Mouse (Mus musculus) c-Kit-positive CD71-positive TER-119-positive erythroid progenitor cells, embryonic 14.5 days (primary cell): ENCODE measurements around the gene Arpc5.

Experiments used
- DNase-seq: peaks from one replicate; pipeline ENCODE4 v3.0.0-alpha.2; 2013; ENCODE audit warnings: low spot score

Arpc5 gene

GRCm38 (mm10) chr1:152810533-152811439, 44.4 kb downstream of the Arpc5 start:
- no peak for DNase-seq

- DNase-seq: peak; percentile 13
Observed at GRCm38 (mm10) chr1:152815265-152815701, 48.9 kb downstream of the Arpc5 start.

DNA sequence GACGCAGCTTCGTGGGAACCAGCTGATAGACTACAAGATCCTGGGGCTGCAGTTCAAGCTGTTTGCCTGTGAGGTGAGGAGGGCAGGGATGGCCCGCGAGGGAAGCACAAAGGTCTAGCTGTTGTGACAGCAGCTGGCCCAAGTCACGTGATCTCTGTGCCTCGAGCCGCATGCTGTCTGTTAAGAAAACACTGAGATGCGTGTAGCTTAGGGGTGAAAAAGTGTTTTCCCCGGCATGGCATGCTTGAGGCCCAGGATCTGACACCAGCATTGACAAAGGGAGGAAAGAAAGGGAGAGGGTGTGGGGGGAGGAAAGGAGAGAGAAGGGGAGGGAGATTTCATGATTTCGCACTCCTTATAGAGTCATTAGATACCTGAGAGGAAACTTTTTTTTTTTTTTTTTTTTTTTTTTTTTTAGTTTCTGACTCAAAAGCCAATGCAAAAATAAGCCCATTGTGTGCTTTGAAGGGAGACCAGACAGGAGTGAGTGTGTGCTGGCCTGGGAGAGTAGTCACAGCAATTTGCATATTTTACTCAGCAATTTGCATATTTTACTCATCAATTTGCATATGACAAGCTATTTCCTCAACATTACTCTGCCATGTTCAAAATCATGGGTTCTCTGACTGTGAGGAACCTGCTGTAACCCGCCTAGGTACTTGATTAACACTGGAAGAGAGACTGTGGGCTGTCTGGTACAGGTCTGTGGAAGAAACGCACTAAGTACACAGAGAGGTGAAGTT, 50.9 kb downstream of the Arpc5 start:
- no peak for DNase-seq

- DNase-seq: no peak
Observed at GRCm38 (mm10) chr1:152817794-152818193, 51.5 kb downstream of the Arpc5 start.

- no peak for DNase-seq
Observed at GRCm38 (mm10) chr1:152819558-152819957, 53.2 kb downstream of the Arpc5 start.

DNA sequence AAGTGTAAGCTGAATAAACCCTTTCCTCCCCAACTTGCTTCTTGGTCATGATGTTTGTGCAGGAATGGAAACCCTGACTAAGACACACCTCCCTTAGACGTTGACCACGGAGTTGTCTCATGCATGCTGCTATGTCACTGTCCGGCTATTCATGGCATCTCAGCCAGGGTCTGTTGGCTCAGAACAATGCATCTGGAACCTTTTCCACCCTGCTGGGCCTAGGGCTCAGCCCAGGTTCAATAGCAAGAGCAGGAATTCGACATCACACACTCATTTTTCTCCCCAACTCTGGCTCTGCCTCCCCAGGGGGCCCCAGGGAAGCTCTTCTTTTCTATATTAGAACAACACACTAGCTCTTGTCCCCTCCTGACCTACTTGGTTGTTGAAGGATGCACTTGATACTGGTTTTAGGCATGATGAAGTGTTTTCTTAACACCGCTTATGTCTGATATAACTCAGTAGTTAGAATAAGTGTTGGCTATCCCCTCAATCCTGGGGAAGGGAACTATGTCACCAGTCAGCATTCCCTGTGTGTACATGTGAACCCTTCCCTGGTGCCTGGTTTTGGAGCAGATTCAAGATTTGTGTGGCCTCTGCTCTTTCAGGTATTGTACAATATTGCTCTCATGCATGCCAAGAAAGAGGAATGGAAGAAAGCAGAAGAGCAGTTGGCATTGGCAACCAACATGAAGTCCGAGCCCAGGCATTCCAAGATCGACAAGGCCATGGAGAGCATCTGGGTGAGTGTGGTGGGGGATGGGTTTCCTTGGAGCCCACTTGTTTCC, 54.8 kb downstream of the Arpc5 start:
- no peak for DNase-seq

DNA sequence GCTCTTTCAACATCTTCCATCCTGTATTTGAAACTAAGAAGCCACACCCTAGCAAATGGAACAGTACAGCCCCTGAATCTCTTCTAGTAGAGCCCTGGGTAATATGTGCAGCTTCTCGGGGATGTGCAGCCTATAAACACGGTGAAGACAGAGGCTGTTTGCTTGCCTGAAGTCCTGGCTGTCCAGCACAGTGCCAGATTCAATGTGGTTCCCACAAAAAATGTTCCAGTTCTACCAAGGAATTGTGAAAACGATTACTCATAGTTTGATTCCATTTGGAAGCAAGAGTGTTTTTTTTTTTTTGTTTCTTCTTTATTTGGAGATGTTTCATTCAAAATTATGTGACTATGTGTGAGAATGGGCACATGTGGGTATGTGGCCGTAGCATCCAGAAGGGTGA, 55.4 kb downstream of the Arpc5 start:
- DNase-seq: no peak

GRCm38 (mm10) chr1:152824206-152824605, 57.9 kb downstream of the Arpc5 start:
- DNase-seq: no peak
